Mouse (Mus musculus) liver, adult 2 months (tissue): ENCODE data around the gene Irf1.

Experiments
- CTCF ChIP-seq: fragments of 200-500 bp; IDR thresholded peaks from 2 replicates; pipeline ENCODE4 v1.5.1; 2011; ENCODE audit warnings: low read depth, low read length, control low read depth
- POLR2A ChIP-seq: fragments of 200-500 bp; IDR thresholded peaks from 2 replicates; pipeline ENCODE4 v1.6.1; 2011; ENCODE audit warnings: low read length, control low read depth; ENCODE audit not compliant: insufficient read depth; ENCODE audit errors: extremely low read depth

DNA sequence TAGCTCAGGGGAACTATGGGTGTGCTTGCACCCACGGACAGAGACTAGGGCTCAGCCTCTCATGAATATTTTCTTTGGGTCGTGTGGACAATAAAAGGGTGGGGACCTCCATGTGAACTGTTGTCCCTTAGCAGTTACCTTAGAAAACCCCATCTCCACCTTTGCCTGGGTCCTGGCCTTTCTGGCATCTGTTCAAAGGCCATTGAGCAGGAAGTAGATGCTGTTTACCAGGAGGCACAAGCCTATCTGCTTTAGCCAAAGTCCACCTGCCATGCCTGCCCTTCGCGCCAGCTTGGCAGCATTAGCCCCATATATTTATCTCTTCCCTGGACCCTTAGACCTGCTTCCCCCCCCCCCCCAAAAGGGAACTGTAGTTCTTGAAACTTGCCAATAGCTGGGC, 12.2 kb upstream of the Irf1 start:
- no peak for TF ChIP-seq POLR2A
- no peak for TF ChIP-seq CTCF
